Mouse (Mus musculus): ENCODE measurements at regions not wholly inside any gene's neighbourhood (a gene's known extent, or its start where the extent isn't known, plus 50 kb on each side); places are given as distances from the start of the nearest gene placed in this dataset.
A peak's percentile ranks its signal among the peaks of the same experiment; 100 is the strongest.

- Histone ChIP-seq H3K4me1 (peaks cover 3% of the 10 kb centered on the region; the same call in 1 of the 2 replicates), H3K9me3 (no peaks in the 10 kb centered on the region), H3K4me3 (no peak overlapping the region), H3K36me3 (replicated peaks) (no peaks in the 10 kb centered on the region), H3K27ac (replicated peaks) (no peak overlapping the region), H3K27me3 (replicated peaks; ENCODE audit: low read depth, poor library complexity, severe bottlenecking) (no peaks in the 10 kb centered on the region)
- DNase-seq (ENCODE audit: low spot score): no peak
These were observed 489.0 kb downstream of the Otol1 start for GRCm38 (mm10) chr3:70496431-70496830.

- no peak for DNase-seq (ENCODE audit: low spot score)
These were observed 492.9 kb downstream of the Otol1 start for GRCm38 (mm10) chr3:70500245-70500858.

GRCm38 (mm10) chr3:70500991-70501961 is 493.9 kb downstream of the Otol1 start:
- peaks cover 3% of the 10 kb centered on the region; the same call in 1 of the 2 replicates for H3K4me1 ChIP-seq
- no peak overlapping the region for H3K4me3 ChIP-seq
- no peaks in the 10 kb centered on the region for H3K36me3 ChIP-seq (replicated peaks)
- H3K27me3 ChIP-seq (replicated peaks; ENCODE audit: low read depth, poor library complexity, severe bottlenecking): no peaks in the 10 kb centered on the region
- WGBS: 69% methylated on average over 9 of the region's 9 CpGs
- DNase-seq (ENCODE audit: low spot score): peak; percentile 14
- no peaks in the 10 kb centered on the region for H3K9me3 ChIP-seq
- H3K27ac ChIP-seq (replicated peaks): no peak overlapping the region

More at GRCm38 (mm10) chr3:70500245-70500858, 492.9 kb downstream of the Otol1 start:
- Histone ChIP-seq H3K4me1 (peaks cover 3% of the 10 kb centered on the region; the same call in 1 of the 2 replicates), H3K9me3 (no peaks in the 10 kb centered on the region), H3K27me3 (replicated peaks; ENCODE audit: low read depth, poor library complexity, severe bottlenecking) (no peaks in the 10 kb centered on the region), H3K4me3 (no peak overlapping the region), H3K27ac (replicated peaks) (no peak overlapping the region), H3K36me3 (replicated peaks) (no peaks in the 10 kb centered on the region)
- 86% methylated on average over 5 of the region's 5 CpGs for WGBS

DNA sequence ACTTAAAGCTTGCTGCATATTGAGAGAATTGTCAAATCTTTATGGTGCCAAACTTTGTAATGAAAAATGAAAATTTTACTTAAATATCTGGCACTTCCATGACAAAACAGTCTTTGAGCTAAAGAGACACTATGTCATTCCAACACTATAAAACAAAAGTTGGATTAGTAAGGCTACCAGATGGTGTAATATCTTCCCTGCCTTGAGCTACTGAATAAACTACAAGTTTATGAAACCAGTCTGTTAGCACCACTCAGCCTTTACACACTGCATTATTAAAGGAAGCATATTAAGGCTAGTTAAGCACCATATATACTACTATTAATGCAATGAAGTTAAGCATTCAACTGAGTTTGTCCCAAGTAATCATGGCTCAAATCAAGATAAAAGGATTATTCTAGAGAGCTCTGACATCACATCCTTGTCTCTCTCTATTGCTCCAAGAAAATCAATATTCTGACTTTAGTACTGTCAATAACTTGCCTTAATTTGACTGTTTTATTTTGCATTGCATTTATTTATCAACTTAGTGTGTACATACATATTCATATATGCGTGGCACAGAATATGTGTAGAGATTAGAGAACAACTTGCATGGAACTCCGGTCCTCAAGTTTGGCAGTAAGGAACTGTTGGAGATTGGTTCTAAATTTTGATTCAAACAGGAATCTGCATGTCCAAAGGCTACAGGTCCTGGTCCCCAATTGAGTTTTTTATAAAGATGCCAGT is 526.3 kb downstream of the Otol1 start:
- H3K27me3 ChIP-seq (replicated peaks; ENCODE audit: low read depth, poor library complexity, severe bottlenecking): no peaks in the 10 kb centered on the region
- H3K27ac ChIP-seq (replicated peaks): no peak overlapping the region
- H3K4me3 ChIP-seq: no peak overlapping the region
- no peak for DNase-seq (ENCODE audit: low spot score)
- H3K36me3 ChIP-seq (replicated peaks): no peaks in the 10 kb centered on the region
- no peaks in the 10 kb centered on the region for H3K4me1 ChIP-seq
- H3K9me3 ChIP-seq: no peaks in the 10 kb centered on the region
- 92% methylated on average over 2 of the region's 2 CpGs for WGBS

DNA sequence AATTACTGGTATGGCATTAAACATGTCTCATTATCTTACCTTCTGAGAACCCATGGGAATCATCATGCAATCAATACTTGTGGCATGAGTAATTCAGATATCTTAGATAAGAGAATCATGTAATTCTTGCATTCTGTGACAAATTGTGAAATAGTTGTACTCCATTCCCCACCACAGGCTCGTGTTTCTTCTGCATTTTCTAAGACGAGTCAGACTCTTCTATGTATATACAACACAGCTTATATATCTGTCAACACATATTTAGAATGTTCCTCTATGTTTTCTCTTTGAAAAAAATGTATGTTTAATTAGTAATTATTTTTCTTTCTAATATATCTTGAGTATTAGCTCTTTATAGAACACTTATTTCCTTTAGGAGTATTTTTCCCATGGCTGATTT is 527.7 kb downstream of the Otol1 start:
- Histone ChIP-seq H3K9me3 (no peaks in the 10 kb centered on the region), H3K4me3 (no peak overlapping the region), H3K27ac (replicated peaks) (no peak overlapping the region), H3K36me3 (replicated peaks) (no peaks in the 10 kb centered on the region), H3K4me1 (no peaks in the 10 kb centered on the region), H3K27me3 (replicated peaks; ENCODE audit: low read depth, poor library complexity, severe bottlenecking) (no peaks in the 10 kb centered on the region)
- no peak for DNase-seq (ENCODE audit: low spot score)
- WGBS: 85% methylated on average over 2 of the region's 2 CpGs

- DNase-seq (ENCODE audit: low spot score): no peak
- Histone ChIP-seq H3K9me3 (no peaks in the 10 kb centered on the region), H3K36me3 (replicated peaks) (no peaks in the 10 kb centered on the region), H3K4me1 (no peaks in the 10 kb centered on the region), H3K4me3 (no peak overlapping the region), H3K27ac (replicated peaks) (no peak overlapping the region), H3K27me3 (replicated peaks; ENCODE audit: low read depth, poor library complexity, severe bottlenecking) (no peaks in the 10 kb centered on the region)
- WGBS: 85% methylated on average over 1 of the region's 1 CpGs
These were observed 536.5 kb downstream of the Otol1 start for GRCm38 (mm10) chr3:70543911-70544310.

- no peaks in the 10 kb centered on the region for H3K4me1 ChIP-seq
- H3K27ac ChIP-seq (replicated peaks): no peak overlapping the region
- H3K4me3 ChIP-seq: no peak overlapping the region
- H3K36me3 ChIP-seq (replicated peaks): no peaks in the 10 kb centered on the region
- no peaks in the 10 kb centered on the region for H3K9me3 ChIP-seq
- WGBS: 82% methylated on average over 4 of the region's 4 CpGs
- no peaks in the 10 kb centered on the region for H3K27me3 ChIP-seq (replicated peaks; ENCODE audit: low read depth, poor library complexity, severe bottlenecking)
- no peak for DNase-seq (ENCODE audit: low spot score)
These were observed 550.4 kb downstream of the Otol1 start for GRCm38 (mm10) chr3:70557821-70558220.

DNA sequence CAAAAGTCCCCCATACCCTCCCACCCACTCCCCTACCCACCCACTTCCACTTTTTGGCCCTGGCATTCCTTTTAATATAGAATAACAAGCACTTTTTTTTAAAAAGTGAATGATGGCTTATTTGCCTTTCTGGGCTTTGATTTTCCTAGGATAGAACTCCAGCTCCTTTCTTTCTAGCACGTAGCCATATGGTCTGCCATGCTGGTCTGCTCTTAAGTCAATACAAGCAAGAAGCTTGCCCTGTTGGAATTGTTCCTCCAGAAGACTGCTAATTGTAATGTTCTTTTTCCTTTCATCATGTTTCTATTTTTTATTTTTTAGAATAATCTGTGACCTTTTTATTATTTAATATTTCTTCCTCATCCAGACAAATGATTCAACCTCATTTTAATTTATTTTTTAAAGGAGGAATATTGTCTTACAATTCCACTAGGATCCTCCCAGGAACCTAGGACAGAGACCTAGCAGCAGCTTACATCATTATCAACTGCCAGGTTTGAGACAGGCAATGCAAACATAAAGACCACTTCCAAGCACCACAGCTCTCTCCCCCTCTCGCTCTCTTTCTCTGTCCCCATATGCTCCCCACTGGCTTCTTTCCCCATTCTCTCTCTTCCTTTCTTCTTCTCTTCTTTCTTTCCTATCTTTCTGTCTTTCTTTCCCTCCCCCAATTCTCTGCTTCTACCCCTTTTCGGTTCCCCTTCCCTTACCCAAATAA is 558.9 kb downstream of the Otol1 start:
- no peaks in the 10 kb centered on the region for H3K27me3 ChIP-seq (replicated peaks; ENCODE audit: low read depth, poor library complexity, severe bottlenecking)
- no peaks in the 10 kb centered on the region for H3K4me1 ChIP-seq
- H3K27ac ChIP-seq (replicated peaks): no peak overlapping the region
- H3K9me3 ChIP-seq: no peaks in the 10 kb centered on the region
- DNase-seq (ENCODE audit: low spot score): no peak
- 89% methylated on average over 3 of the region's 3 CpGs for WGBS
- no peak overlapping the region for H3K4me3 ChIP-seq
- no peaks in the 10 kb centered on the region for H3K36me3 ChIP-seq (replicated peaks)

GRCm38 (mm10) chr3:70594785-70595184 is 587.4 kb downstream of the Otol1 start:
- WGBS: 58% methylated on average over 4 of the region's 4 CpGs
- no peak for DNase-seq (ENCODE audit: low spot score)
- no peak overlapping the region for H3K4me3 ChIP-seq
- no peaks in the 10 kb centered on the region for H3K27me3 ChIP-seq (replicated peaks; ENCODE audit: low read depth, poor library complexity, severe bottlenecking)
- H3K36me3 ChIP-seq (replicated peaks): no peaks in the 10 kb centered on the region
- H3K4me1 ChIP-seq: no peaks in the 10 kb centered on the region
- no peaks in the 10 kb centered on the region for H3K9me3 ChIP-seq
- no peak overlapping the region for H3K27ac ChIP-seq (replicated peaks)
